ENCODE assay signal across 32 mouse cellular contexts in genomic region chr11:3362854-3363253, GRCm38 (mm10).
"Had no signal": no experiment of that assay in that cellular context is flagged by ENCODE, and none has a peak within 500 bp of the region (broad histone marks: within the 10 kb centered on the region; RNA-seq: fewer than 3 reads in every experiment).

No protein-coding gene starts in this region.

- H3K27ac ChIP-seq: heart, embryonic 13.5 days; heart, embryonic 15.5 days; hindbrain, embryonic 10.5 days; hindbrain, embryonic 12.5 days; hindbrain, embryonic 13.5 days; hindbrain, embryonic 14.5 days; hindbrain, embryonic 15.5 days; hindbrain, postnatal 0 days; intestine, embryonic 15.5 days; kidney, postnatal 0 days; layer of hippocampus, adult 2 months; left cerebral cortex, adult 2 months had no signal

- H3K9me3 ChIP-seq: heart, embryonic 15.5 days; hindbrain, embryonic 15.5 days; intestine, embryonic 15.5 days had no signal

- H3K4me2 ChIP-seq: heart, embryonic 12.5 days; heart, embryonic 13.5 days; heart, embryonic 15.5 days; hindbrain, embryonic 12.5 days; hindbrain, embryonic 13.5 days; hindbrain, embryonic 14.5 days; hindbrain, embryonic 15.5 days; intestine, embryonic 15.5 days had no signal

- H3K4me1 ChIP-seq: intestine, embryonic 15.5 days had no signal

- H3K9ac ChIP-seq: heart, embryonic 12.5 days; heart, embryonic 13.5 days; heart, embryonic 15.5 days; hindbrain, embryonic 12.5 days; hindbrain, embryonic 13.5 days; hindbrain, embryonic 14.5 days; hindbrain, embryonic 15.5 days; intestine, embryonic 15.5 days had no signal

- DNase-seq: heart, postnatal 14 days; heart, postnatal 36 days; heart, postnatal 4 days; kidney, adult 11 months; kidney, adult 18-20 months; kidney, adult 2 months; kidney, adult 8-10 months; kidney, adult 9 months; kidney, postnatal 10 days; kidney, postnatal 14 days; kidney, postnatal 25 days; kidney, postnatal 36 days; kidney, postnatal 4 days; layer of hippocampus, adult 9-11 months; layer of hippocampus, postnatal 36 days had no signal

- ATAC-seq: hindbrain, embryonic 16.5 days; hindbrain, postnatal 0 days; inflammation-experienced regulatory T-cells, adult 6 months; intestine, embryonic 15.5 days; intestine, embryonic 16.5 days; intestine, postnatal 0 days had no signal

- H3K27me3 ChIP-seq: heart, embryonic 12.5 days; heart, embryonic 13.5 days; heart, embryonic 15.5 days; hindbrain, embryonic 12.5 days; hindbrain, embryonic 13.5 days; hindbrain, embryonic 15.5 days; intestine, embryonic 15.5 days had no signal

- H3K4me3 ChIP-seq: heart, embryonic 12.5 days; heart, embryonic 13.5 days; heart, embryonic 15.5 days; hindbrain, embryonic 10.5 days; hindbrain, embryonic 12.5 days; hindbrain, embryonic 13.5 days; hindbrain, embryonic 15.5 days; intestine, embryonic 15.5 days; layer of hippocampus, adult 2 months; left cerebral cortex, adult 2 months had no signal
